Mouse (Mus musculus): ENCODE results near the gene Nudt19.
"Not testable (repeated sequence)": the region's sequence is repeated elsewhere in the genome, so short reads cannot be mapped to it uniquely, and the experiment has no call there.

Gene Nudt19

DNA sequence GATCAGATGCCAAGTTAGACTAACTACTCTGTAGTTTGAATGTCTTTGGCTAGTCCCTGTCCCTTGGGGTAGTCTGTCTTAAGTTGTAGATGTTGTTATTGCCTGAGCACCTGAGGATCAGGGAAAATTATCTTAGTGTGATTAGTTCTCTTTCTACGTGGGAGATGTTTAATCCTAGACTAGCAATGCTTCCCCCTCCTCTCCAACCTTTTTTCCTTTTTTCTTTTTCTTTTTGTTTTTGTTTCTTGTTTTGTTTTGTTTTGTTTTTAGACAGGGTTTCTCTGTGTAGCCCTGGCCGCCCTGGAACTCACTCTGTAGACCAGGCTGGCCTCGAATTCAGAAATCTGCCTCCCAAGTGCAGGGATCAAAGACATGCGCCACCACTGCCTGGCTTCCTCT, at the start of gene Nudt19:
TSS of gene Nudt19 (minus strand) at position 100 of the 399 bp plus-strand sequence.
- no peak for DNase-seq (ENCODE audit: low spot score)

- DNase-seq (ENCODE audit: low spot score), result no peak
These were observed 46.7 kb upstream of the Nudt19 start for GRCm38 (mm10) chr7:35602766-35603165.

- no peak for DNase-seq (ENCODE audit: low spot score)
These were observed 45.0 kb upstream of the Nudt19 start for GRCm38 (mm10) chr7:35601106-35601505.

- DNase-seq (ENCODE audit: low spot score), result no peak
These were observed 43.9 kb upstream of the Nudt19 start for GRCm38 (mm10) chr7:35600031-35600430.

- DNase-seq (ENCODE audit: low spot score), result no peak
These were observed 43.4 kb upstream of the Nudt19 start for GRCm38 (mm10) chr7:35599492-35599891.

DNA sequence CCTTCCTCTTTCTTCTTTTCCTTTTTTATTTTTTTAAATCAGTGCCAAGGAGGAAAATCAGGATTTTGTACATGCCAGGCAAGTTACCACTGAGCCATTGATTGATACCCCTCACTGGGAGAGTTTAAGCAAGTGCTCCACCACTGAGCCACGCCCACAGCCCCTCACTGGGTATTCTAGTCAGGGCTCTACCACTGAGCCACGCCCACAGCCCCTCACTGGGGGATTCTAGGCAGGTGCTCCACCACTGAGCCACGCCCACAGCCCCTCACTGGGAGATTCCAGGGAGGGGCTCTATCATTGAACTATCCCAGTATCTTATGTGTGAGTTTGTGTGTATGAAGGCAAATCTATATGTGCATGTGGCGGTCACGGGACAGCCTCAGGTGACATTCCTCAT, 38.2 kb upstream of the Nudt19 start:
- no peak for DNase-seq (ENCODE audit: low spot score)

DNA sequence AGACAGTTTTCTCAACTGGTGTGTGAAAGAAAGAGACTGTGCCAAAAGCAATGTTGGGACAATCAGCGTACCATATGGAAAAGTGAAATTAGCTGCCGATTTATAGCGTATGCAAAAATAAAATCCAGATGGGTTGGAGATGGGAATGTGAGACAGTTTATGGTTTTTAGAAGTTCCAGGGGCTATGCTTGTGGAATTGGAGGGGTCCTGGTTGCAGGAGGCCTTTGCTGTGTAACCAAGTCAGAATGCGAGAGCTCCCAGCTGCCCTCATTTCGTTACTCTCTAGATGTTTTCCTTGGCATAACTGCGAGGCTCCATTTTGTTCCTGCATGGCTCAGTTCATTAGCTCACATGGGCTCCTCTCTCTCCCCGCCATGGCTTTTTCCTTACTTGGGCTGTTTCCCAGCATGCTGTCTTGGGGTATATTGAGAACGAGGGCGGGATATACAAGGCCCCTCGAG, 34.7 kb upstream of the Nudt19 start:
- DNase-seq (ENCODE audit: low spot score), result no peak

DNA sequence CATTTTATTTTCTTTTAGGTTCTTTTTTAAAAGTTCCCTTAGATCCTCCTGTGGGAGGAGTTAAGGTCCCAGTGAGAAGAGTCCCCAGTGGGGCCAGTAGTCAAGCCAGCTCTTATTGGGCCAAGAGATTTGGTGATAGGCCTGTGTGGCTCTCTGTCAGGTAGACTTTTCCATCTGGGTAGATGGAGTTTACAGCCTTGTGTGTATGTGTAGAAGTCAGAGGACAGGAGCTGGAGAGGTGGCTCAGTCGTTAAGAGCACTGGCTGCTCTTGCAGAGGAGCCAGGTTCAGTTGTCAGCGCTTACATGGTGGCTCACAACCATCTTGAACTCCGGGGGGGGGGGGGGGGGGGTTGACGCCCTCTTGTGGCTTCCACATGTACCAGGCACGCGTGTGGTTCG, 33.4 kb upstream of the Nudt19 start:
- DNase-seq (ENCODE audit: low spot score), result no peak

GRCm38 (mm10) chr7:35588680-35589428, 32.8 kb upstream of the Nudt19 start:
- DNase-seq (ENCODE audit: low spot score), result no peak

DNA sequence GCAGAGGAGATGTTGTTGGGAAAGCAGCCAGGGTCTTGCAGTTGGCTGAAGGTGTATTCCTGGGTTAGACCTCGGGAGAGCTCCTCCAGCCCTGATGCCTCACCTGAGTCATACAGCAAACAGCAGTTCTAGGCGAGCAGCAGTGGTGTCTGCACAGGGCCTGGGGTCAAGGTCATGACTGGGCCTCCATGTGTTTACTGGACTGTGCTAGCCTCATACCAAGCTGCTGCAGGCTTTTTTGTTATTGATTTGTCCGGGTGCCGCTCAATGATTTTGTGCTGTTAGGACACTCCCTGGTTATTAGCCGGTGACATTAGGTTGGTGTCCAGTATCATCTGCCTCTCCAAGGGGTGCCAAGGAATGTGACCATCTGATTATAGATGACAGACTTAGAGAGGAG, 31.6 kb upstream of the Nudt19 start:
- no peak for DNase-seq (ENCODE audit: low spot score)

- DNase-seq (ENCODE audit: low spot score), result no peak
These were observed 30.9 kb upstream of the Nudt19 start for GRCm38 (mm10) chr7:35586906-35587445.

- peak; percentile 92 for DNase-seq (ENCODE audit: low spot score)
These were observed 30.2 kb upstream of the Nudt19 start, which contains the start of gene Ankrd27 for GRCm38 (mm10) chr7:35586055-35586905. Ankrd27 (plus strand) TSS chr7:35586244.

DNA sequence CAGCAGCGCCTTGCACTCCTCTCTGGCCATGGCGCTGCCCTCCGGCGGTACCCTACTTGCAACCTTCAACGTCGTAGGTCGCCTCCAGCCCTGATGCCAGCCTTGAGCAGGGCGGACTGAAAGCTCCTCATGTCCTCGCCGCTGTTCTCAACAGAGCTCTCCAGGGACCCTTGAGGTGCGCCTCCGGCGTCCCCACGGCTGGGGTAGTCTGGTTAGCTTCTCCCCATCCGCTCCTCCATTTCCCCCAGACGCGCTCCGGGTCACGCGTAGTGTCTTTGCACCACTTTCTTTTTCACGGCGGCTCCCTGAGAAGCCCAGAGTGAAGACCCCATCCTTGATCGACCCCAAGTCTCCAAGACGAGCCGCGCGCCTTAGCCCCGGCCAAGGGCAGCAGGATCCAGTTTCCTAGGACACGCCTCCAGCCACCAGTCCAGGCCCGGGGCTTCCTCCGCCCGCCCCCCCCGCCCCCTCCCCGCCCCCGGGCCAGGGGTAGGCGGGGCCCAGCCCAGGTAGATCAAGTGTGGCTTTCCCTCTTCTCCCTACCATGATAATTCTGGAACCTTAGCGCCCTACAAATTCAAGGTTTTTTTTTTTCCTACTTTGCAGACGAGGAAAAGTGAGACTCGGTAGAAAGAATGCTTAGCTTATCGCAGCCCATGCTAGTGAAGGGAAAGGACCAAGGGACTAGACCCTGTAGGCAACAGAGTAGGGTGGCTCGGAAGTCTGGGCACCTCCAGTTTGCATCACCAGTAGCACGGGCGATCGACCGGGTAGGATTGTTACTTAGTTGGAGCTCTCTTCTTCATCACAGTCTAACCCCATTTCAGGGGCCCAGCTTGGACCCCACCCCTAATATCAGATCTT, 29.3 kb upstream of the Nudt19 start, which contains the start of gene Rgs9bp:
TSS of gene Rgs9bp (minus strand) at position 392 of the 864 bp plus-strand sequence.
- peak; percentile 39 for DNase-seq (ENCODE audit: low spot score)

DNA sequence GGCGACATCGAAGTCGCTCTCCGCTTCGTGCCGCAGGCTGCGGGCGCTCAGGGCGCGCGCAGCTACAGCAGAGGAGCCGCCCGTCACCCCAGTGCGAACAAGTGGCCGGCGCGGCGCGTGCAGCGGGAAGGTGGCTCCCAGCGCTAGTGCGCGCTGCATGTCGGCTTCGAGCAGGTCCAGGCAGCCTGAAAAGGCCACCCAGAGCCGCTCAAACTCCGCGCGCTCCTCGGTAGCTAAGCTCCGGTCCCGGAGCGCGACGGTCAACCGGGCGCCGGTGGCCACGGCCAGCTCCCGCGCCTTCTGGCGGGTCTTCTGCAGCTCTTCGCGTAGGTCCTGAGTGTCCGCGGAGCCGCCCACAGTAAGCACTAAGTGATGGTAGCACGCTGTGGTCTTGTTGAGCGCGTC, 28.7 kb upstream of the Nudt19 start:
- peak; percentile 40 for DNase-seq (ENCODE audit: low spot score)

DNA sequence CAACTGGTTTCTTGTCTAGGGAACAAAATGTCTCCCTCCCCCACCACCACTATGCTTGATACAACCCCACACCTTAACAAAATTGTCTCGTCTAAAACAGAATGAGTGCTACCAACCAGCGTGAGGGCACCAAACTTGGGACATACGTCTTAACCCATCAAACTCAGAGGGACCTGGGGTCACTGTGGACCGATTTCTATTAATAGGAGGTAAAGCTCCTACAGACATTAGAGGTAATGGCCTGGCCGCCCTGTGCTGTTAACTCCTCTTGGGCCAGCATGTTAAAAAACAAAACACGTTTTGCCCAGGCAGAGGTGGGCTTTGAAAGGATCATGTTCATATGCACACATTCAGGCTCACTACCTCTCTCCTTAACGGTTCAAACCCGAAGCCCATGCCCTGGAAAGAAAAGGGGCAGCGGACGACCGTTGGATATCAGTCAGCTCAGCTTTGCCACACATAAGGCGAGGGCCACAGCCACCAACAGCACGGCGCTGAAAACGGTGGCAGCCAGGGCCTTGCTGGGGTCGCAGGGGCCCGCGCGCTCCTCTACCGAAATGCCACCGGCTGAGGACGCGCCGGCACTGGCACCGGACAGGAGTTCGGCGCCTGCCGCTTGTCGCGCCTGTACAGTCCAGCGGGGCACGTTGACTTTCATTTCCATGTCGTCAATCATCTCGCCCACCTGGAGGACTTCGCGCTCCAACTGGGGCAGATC, 28.1 kb upstream of the Nudt19 start:
- no peak for DNase-seq (ENCODE audit: low spot score)

GRCm38 (mm10) chr7:35583476-35584025, 27.4 kb upstream of the Nudt19 start:
- DNase-seq (ENCODE audit: low spot score), result no peak

GRCm38 (mm10) chr7:35582719-35583118, 26.6 kb upstream of the Nudt19 start:
- peak; percentile 11 for DNase-seq (ENCODE audit: low spot score)

DNA sequence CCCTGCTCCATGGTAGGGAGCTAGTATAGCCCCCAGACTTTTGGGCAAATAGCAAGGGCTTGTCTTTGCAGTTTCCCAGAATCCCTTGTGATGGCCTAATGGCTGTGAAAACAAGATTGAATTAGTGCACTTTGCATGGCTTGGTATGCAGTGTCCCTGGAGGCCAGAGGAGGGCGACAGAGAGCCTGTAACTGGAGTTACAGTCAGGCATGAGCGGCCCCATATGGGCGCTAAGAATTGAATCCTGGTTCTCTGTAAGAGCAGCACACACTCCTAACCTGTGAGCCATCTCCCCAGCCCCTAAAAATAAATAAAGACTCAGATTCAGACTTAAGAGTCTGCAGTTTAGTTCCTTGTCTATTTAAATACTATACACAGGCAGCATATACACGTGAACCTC, 23.7 kb upstream of the Nudt19 start:
- peak; percentile 51 for DNase-seq (ENCODE audit: low spot score)

- peak; percentile 19 for DNase-seq (ENCODE audit: low spot score)
These were observed 14.8 kb upstream of the Nudt19 start for GRCm38 (mm10) chr7:35570883-35571282.

GRCm38 (mm10) chr7:35569724-35570123, 13.6 kb upstream of the Nudt19 start:
- DNase-seq (ENCODE audit: low spot score), result not testable (repeated sequence)

DNA sequence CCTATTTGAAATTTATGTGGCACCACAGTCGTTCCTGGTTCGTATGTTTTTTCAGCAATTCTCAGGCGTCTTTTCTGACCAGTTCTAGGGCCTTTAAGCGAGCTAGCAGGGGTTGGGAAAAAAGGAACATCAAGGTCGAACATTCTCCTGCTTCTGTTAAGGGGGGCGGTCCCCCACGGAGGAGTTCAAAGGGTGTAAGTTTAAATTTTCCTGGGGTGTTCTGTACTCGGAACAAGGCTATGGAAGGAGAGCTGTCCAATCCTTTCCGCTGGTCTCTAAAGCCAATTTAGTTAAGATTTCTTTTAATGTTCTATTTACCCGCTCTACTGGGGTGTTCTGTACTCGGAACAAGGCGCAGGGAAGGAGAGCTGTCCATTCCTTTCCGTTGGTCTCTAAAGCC, 9.9 kb upstream of the Nudt19 start:
- not testable (repeated sequence) for DNase-seq (ENCODE audit: low spot score)

All from T-cell, adult 2 months (primary cell).